Mouse (Mus musculus) midbrain, embryonic 16.5 days (tissue): ENCODE measurements around the gene Lce1a2. TPM values are rescaled to one million over a fixed set of nuclear protein-coding genes. Genes with fewer than 3 reads are reported as not detected.

ENCODE experiments used
- ATAC-seq: fragments of 200-750 bp; cut with Nextera tagmentation; 2 replicates; pipeline ENCODE4 v1.8.0; 2017; ENCODE audit warnings: moderate TSS enrichment
- H3K27ac ChIP-seq: fragments of 300-500 bp; sonication (generic); 2 replicates; pipeline ENCODE4 v1.5.1; 2014; ENCODE audit warnings: mild to moderate bottlenecking, low read length, mixed read lengths
- H3K27me3 ChIP-seq: fragments of 300-500 bp; sonication (generic); 2 replicates; pipeline ENCODE4 v1.6.1; 2014; ENCODE audit warnings: low read depth, low read length, mixed read lengths; ENCODE audit not compliant: control insufficient read depth, insufficient read depth
- H3K36me3 ChIP-seq: fragments of 300-500 bp; sonication (generic); 2 replicates; pipeline ENCODE4 v1.6.1; 2014; ENCODE audit warnings: mild to moderate bottlenecking, low read length, moderate library complexity, mixed read lengths; ENCODE audit not compliant: control insufficient read depth, insufficient read depth
- H3K4me1 ChIP-seq: fragments of 300-500 bp; sonication (generic); 2 replicates; pipeline ENCODE4 v1.6.1; 2014; ENCODE audit warnings: mild to moderate bottlenecking, low read length, mixed read lengths; ENCODE audit not compliant: control insufficient read depth, insufficient read depth
- H3K4me2 ChIP-seq: fragments of 300-500 bp; sonication (generic); 2 replicates; pipeline ENCODE4 v1.6.1; 2014; ENCODE audit warnings: mild to moderate bottlenecking, low read length, mixed read lengths
- H3K4me3 ChIP-seq: fragments of 300-500 bp; sonication (generic); 2 replicates; pipeline ENCODE4 v1.5.1; 2014; ENCODE audit warnings: low read depth, mild to moderate bottlenecking, low read length, moderate library complexity, mixed read lengths
- H3K9ac ChIP-seq: fragments of 300-500 bp; sonication (generic); 2 replicates; pipeline ENCODE4 v1.6.1; 2014; ENCODE audit warnings: low read depth, low read length, mixed read lengths
- H3K9me3 ChIP-seq: fragments of 300-500 bp; sonication (generic); replicated peaks from 2 replicates; pipeline ENCODE4 v1.6.1; 2014; ENCODE audit warnings: mild to moderate bottlenecking, low read length, mixed read lengths; ENCODE audit not compliant: control insufficient read depth, poor library complexity, severe bottlenecking
- WGBS: fragments of 180-500 bp; shearing (Covaris S2); extraction: QIAGEN DNeasy Blood & Tissue Kit; methylation state at CpG from one replicate; pipeline ENCODE4 v1.1.7; 2014; 5-methylcytosine and 5-hydroxymethylcytosine counted together
- polyA plus RNA-seq: library from polyadenylated mRNA; unstranded; fragments of >200 nt; fragmentation: Nextera tagmentation; extraction: Ambion mirVana; gene quantifications from 2 replicates; pipeline ENCODE4 v1.2.1, GENCODE M21; 2015

The Lce1a2 gene
- polyA plus RNA-seq, 1 experiment from 2014 or later: not detected

- 87% methylated on average over 1 of the region's 1 CpGs for WGBS
- Histone ChIP-seq H3K4me1 (no peaks in the 10 kb centered on the region), H3K36me3 (no peaks in the 10 kb centered on the region), H3K9me3 (no peaks in the 10 kb centered on the region), H3K4me2 (no peak within 1 kb of the TSS), H3K9ac (no peak within 1 kb of the TSS), H3K4me3 (no peak within 1 kb of the TSS), H3K27me3 (no peaks in the 10 kb centered on the region), H3K27ac (no peak within 1 kb of the TSS)
- no peak for ATAC-seq
These were observed 21.9 kb downstream of the Lce1a2 start, which contains the start of gene Lce1a1 for GRCm38 (mm10) chr3:92648207-92648606. Lce1a1 (minus strand) TSS chr3:92648307.

DNA sequence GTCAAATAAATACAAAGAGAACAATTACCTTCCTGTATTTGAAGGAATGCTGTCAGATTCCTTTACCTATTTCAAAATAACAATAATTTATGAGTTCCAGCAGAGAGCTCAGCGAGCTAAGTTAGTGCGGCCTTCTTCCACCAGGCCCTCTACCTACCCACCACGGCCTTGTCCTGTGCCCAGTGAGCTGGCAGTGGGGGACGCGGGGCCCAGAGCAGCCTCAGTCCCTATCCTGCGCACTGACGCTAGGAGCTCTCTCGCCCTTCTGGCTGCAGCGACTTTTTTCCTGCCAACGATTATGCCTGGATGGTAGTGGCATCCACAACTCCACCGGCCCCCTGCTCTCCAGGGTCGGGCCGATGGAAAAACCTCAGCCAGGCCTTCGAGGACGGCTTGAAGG, 30.3 kb downstream of the Lce1a2 start:
- H3K27ac ChIP-seq: no peak overlapping the region
- H3K27me3 ChIP-seq: no peaks in the 10 kb centered on the region
- H3K36me3 ChIP-seq: no peaks in the 10 kb centered on the region
- no peak overlapping the region for H3K4me3 ChIP-seq
- whole genome bisulfite sequencing: 93% methylated on average over 15 of the region's 15 CpGs
- H3K4me1 ChIP-seq: no peaks in the 10 kb centered on the region
- H3K4me2 ChIP-seq: no peak overlapping the region
- ATAC-seq: no peak
- H3K9me3 ChIP-seq: no peaks in the 10 kb centered on the region
- H3K9ac ChIP-seq: no peak overlapping the region

DNA sequence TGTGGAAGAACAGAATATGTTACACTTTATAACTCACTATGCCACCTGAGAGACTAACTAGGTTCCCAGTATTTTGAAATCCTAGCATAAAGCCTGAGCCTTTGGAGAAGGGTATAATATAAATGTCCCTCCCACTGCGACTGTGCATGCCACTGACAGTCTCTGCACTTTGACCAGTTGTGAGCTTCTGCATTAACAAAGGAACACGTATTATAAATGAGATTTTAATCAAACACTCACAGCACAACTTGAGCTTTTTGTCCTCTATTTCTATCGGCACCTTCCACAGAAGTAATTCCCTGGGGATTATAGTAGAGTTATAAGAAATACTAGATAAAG, 31.5 kb downstream of the Lce1a2 start:
- no peaks in the 10 kb centered on the region for H3K9me3 ChIP-seq
- 0 out of 2 replicates have a peak, but pooled peaks have one; percentile 17 for ATAC-seq

DNA sequence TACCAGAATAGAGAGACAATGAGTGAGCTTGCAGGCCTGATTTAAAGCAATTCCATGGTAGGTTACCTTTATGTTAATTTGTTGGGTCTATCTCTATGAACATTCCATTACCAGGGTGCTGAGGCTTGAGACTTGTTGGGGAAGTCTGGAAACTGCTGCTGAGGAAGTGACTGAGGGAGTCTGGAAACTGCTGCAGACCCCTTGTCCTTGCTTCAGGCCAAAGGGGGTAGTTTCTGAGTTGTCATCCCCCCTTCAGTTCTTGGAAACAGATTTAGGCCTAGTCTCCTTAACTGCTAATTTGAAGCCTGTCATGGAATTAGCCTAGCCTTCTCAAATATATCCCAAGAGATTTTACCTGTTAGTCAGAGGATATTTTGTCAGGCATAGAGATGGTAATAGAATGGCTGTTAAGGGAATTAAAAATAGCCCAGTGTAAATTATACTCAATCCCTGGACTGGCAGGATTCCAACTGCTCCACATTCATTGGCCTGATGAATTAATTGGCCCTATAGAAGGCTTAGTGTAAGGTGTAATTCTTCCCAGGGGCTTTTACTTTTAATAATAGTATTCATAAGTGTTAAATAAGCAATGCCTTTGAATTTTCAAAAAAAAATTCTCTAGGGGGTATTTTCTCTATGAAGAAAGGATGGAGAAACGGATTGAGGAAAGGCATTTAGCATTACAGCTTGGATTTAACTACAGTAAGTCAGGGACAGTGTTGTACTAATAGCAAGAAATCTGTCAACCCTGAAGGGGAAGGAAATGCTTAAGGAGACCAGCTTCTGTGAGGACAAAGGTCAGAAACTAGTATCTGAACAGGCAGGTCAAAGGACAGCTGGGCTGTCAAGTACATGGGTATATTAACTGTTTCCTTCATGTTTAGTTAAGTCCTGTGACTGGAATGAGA, 32.1 kb downstream of the Lce1a2 start:
- Histone ChIP-seq H3K4me1 (no peaks in the 10 kb centered on the region), H3K4me3 (no peak overlapping the region), H3K36me3 (no peaks in the 10 kb centered on the region), H3K27me3 (no peaks in the 10 kb centered on the region), H3K9me3 (no peaks in the 10 kb centered on the region), H3K4me2 (no peak overlapping the region), H3K9ac (no peak overlapping the region), H3K27ac (no peak overlapping the region)
- 21% methylated on average over 1 of the region's 1 CpGs for WGBS
- peak; percentile 76 for ATAC-seq

More for the DNA sequence above, 31.5 kb downstream of the Lce1a2 start:
- H3K36me3 ChIP-seq: no peaks in the 10 kb centered on the region
- no peak overlapping the region for H3K4me3 ChIP-seq
- H3K27me3 ChIP-seq: no peaks in the 10 kb centered on the region
- H3K27ac ChIP-seq: no peak overlapping the region
- 53% methylated on average over 3 of the region's 3 CpGs for WGBS
- no peak overlapping the region for H3K4me2 ChIP-seq
- H3K9ac ChIP-seq: no peak overlapping the region
- H3K4me1 ChIP-seq: no peaks in the 10 kb centered on the region

GRCm38 (mm10) chr3:92621560-92621959, 48.6 kb downstream of the Lce1a2 start, which contains the start of gene Lce6a:
Lce6a (minus strand) TSS chr3:92621660.
- no peaks in the 10 kb centered on the region for H3K27me3 ChIP-seq
- no peak within 1 kb of the TSS for H3K4me2 ChIP-seq
- H3K9me3 ChIP-seq: no peaks in the 10 kb centered on the region
- no peak for ATAC-seq
- no peaks in the 10 kb centered on the region for H3K36me3 ChIP-seq
- H3K27ac ChIP-seq: no peak within 1 kb of the TSS
- H3K4me3 ChIP-seq: no peak within 1 kb of the TSS
- WGBS: 80% methylated on average over 2 of the region's 2 CpGs
- no peak within 1 kb of the TSS for H3K9ac ChIP-seq
- no peaks in the 10 kb centered on the region for H3K4me1 ChIP-seq

Other genes starting within 250 kb of the Lce1a2 start
- 7.5 and 8.9 TPM in 2 replicates for gene Gm9774, start 240.9 kb downstream of the Lce1a2 start, polyA plus RNA-seq
- not detected in 2 replicates for gene Sprr2k, start 237.7 kb downstream of the Lce1a2 start, polyA plus RNA-seq
- gene Sprr1b, start 231.5 kb downstream of the Lce1a2 start, polyA plus RNA-seq: not detected in 2 replicates
- not detected in 2 replicates for gene Sprr3, start 211.6 kb downstream of the Lce1a2 start, polyA plus RNA-seq
- gene Sprr1a, start 184.4 kb downstream of the Lce1a2 start, polyA plus RNA-seq: 0.24 TPM in 1 of 2 replicates, not detected in the other
- not detected in 2 replicates for gene Sprr4, start 169.8 kb downstream of the Lce1a2 start, polyA plus RNA-seq
- not detected in 2 replicates for gene 2310046K23Rik, start 135.8 kb downstream of the Lce1a2 start, polyA plus RNA-seq
- gene Ivl, start 96.6 kb downstream of the Lce1a2 start, polyA plus RNA-seq: not detected in 2 replicates
- gene Smcp, start 81.3 kb downstream of the Lce1a2 start, polyA plus RNA-seq: not detected in 2 replicates
- gene 2210017I01Rik, start 62.8 kb downstream of the Lce1a2 start, polyA plus RNA-seq: not detected in 2 replicates
- gene Lce6a, start 48.7 kb downstream of the Lce1a2 start, polyA plus RNA-seq: not detected in 2 replicates
- not detected in 2 replicates for gene Lce1a1, start 22.0 kb downstream of the Lce1a2 start, polyA plus RNA-seq
- gene Lce1b, start 13.4 kb downstream of the Lce1a2 start, polyA plus RNA-seq: not detected in 2 replicates
- not detected in 2 replicates for gene Lce1c, start 8.9 kb upstream of the Lce1a2 start, polyA plus RNA-seq
- not detected in 2 replicates for gene Lce1d, start 16.9 kb upstream of the Lce1a2 start, polyA plus RNA-seq
- not detected in 2 replicates for gene Lce1e, start 38.8 kb upstream of the Lce1a2 start, polyA plus RNA-seq
- not detected in 2 replicates for gene Lce1f, start 50.0 kb upstream of the Lce1a2 start, polyA plus RNA-seq
- gene Gm38119, start 68.8 kb upstream of the Lce1a2 start, polyA plus RNA-seq: not detected in 2 replicates
- not detected in 2 replicates for gene Lce1g, start 82.0 kb upstream of the Lce1a2 start, polyA plus RNA-seq
- not detected in 2 replicates for gene Lce1h, start 94.8 kb upstream of the Lce1a2 start, polyA plus RNA-seq
- not detected in 2 replicates for gene Lce1i, start 108.6 kb upstream of the Lce1a2 start, polyA plus RNA-seq
- gene Lce1j, start 120.2 kb upstream of the Lce1a2 start, polyA plus RNA-seq: not detected in 2 replicates
- gene Lce1k, start 137.6 kb upstream of the Lce1a2 start, polyA plus RNA-seq: not detected in 2 replicates
- not detected in 2 replicates for gene Kprp, start 156.9 kb upstream of the Lce1a2 start, polyA plus RNA-seq
- not detected in 2 replicates for gene Lce1l, start 181.0 kb upstream of the Lce1a2 start, polyA plus RNA-seq
- gene 2310050C09Rik, start 199.9 kb upstream of the Lce1a2 start, polyA plus RNA-seq: not detected in 2 replicates